Mouse (Mus musculus) olfactory bulb, adult 2 months (tissue): ENCODE data around the gene Hnrnpul2.

Experiments
- CTCF ChIP-seq: fragments of 200-500 bp; IDR thresholded peaks from 2 replicates; pipeline ENCODE4 v1.5.1; 2012; ENCODE audit warnings: low read depth, mild to moderate bottlenecking, low read length, moderate library complexity; ENCODE audit not compliant: insufficient read depth
- POLR2A ChIP-seq: fragments of 200-500 bp; IDR thresholded peaks from 2 replicates; pipeline ENCODE4 v1.6.1; 2012; ENCODE audit warnings: mild to moderate bottlenecking, low read depth, low read length, moderate library complexity; ENCODE audit not compliant: insufficient read depth

DNA sequence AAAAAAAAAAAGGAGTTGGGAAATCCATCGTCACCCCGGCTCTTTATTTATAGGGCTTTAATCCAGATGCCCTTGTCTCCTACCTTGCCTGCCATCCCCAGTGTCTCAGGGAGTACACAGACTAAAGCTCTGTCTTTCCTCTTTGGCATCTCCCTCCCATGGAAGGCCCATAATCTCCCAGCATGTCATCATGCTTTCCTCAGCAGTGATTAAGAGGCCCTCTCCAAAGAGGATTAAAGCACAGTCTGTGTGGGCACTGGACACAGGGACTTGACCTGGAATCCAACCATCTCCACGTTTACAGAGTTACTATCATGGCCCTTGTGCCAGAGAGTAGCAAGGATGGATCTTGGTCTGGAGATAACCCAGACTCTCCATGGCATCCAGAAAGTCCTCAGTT, 63.8 kb downstream of the Hnrnpul2 start, which contains the start of the genes Lbhd1 and Gm49403:
- TF ChIP-seq POLR2A, result no peak
- TF ChIP-seq CTCF, result no peak
